Mouse (Mus musculus) limb, embryonic 13.5 days (tissue): ENCODE measurements around the gene Fsd1l. TPM values are rescaled to one million over a fixed set of nuclear protein-coding genes. Genes with fewer than 3 reads are reported as not detected.
"Not testable (repeated sequence)": the region's sequence is repeated elsewhere in the genome, so short reads cannot be mapped to it uniquely, and the experiment has no call there.

Source experiments
- ATAC-seq: fragments of 200-750 bp; cut with Nextera tagmentation; 2 replicates; pipeline ENCODE4 v1.8.0; 2017; ENCODE audit warnings: low read depth, moderate number of reproducible peaks, moderate TSS enrichment; ENCODE audit not compliant: low FRiP score
- H3K27ac ChIP-seq: fragments of 300-500 bp; sonication (generic); 2 replicates; pipeline ENCODE4 v1.5.1; 2015; ENCODE audit warnings: inconsistent platforms, mild to moderate bottlenecking, moderate library complexity
- H3K27me3 ChIP-seq: fragments of 300-500 bp; sonication (generic); 2 replicates; pipeline ENCODE4 v1.6.1; 2015; ENCODE audit warnings: mild to moderate bottlenecking, inconsistent platforms
- H3K36me3 ChIP-seq: fragments of 300-500 bp; sonication (generic); 2 replicates; pipeline ENCODE4 v1.6.1; 2015; ENCODE audit warnings: inconsistent platforms, mild to moderate bottlenecking, moderate library complexity
- H3K4me1 ChIP-seq: fragments of 300-500 bp; sonication (generic); 2 replicates; pipeline ENCODE4 v1.6.1; 2015; ENCODE audit warnings: inconsistent platforms
- H3K4me2 ChIP-seq: fragments of 300-500 bp; sonication (generic); replicated peaks from 2 replicates; pipeline ENCODE4 v1.6.1; 2015; ENCODE audit warnings: inconsistent platforms, mild to moderate bottlenecking, moderate library complexity
- H3K4me3 ChIP-seq: fragments of 300-500 bp; sonication (generic); 2 replicates; pipeline ENCODE4 v1.5.1; 2015; ENCODE audit warnings: moderate library complexity, mild to moderate bottlenecking, inconsistent platforms
- H3K9ac ChIP-seq: fragments of 300-500 bp; sonication (generic); 2 replicates; pipeline ENCODE4 v1.6.1; 2015; ENCODE audit warnings: mild to moderate bottlenecking, inconsistent platforms
- H3K9me3 ChIP-seq: fragments of 300-500 bp; sonication (generic); 2 replicates; pipeline ENCODE4 v1.6.1; 2016; ENCODE audit warnings: inconsistent platforms
- WGBS: fragments of 180-500 bp; shearing (Covaris S2); methylation state at CpG from one replicate; pipeline ENCODE4 v1.1.7; 2015; 5-methylcytosine and 5-hydroxymethylcytosine counted together
- polyA plus RNA-seq: library from polyadenylated mRNA; unstranded; fragments of >200 nt; fragmentation: Nextera tagmentation; extraction: Ambion mirVana; gene quantifications from 2 replicates; pipeline ENCODE4 v1.2.1, GENCODE M21; 2015

Gene Fsd1l
- polyA plus RNA-seq, 1 experiment from 2014 or later = 16.8 TPM

- Histone ChIP-seq H3K27ac (peak within 1 kb of the TSS; percentile 79), H3K4me3 (peak within 1 kb of the TSS; percentile 65), H3K4me2 (peak within 1 kb of the TSS; percentile 86), H3K4me1 (peaks cover 8% of the 10 kb centered on the region; the same call in 1 of the 2 replicates), H3K9me3 (no peaks in the 10 kb centered on the region), H3K36me3 (peaks cover 4% of the 10 kb centered on the region; the same call in 1 of the 2 replicates), H3K27me3 (no peaks in the 10 kb centered on the region), H3K9ac (peak within 1 kb of the TSS; percentile 87)
- peak; percentile 79 for ATAC-seq
- WGBS = 3% methylated on average over 7 of the region's 7 CpGs
Observed at GRCm38 (mm10) chr4:53713704-53714050, 82.4 kb downstream of the Fsd1l start, which contains the start of gene Fktn. Fktn (plus strand) TSS chr4:53713998.

- H3K27me3 ChIP-seq = no peaks in the 10 kb centered on the region
- H3K27ac ChIP-seq = peak overlapping the region; percentile 79
- peak overlapping the region; percentile 65 for H3K4me3 ChIP-seq
- WGBS = 4% methylated on average over 58 of the region's 58 CpGs
- peaks cover 8% of the 10 kb centered on the region; the same call in 1 of the 2 replicates for H3K4me1 ChIP-seq
- H3K9ac ChIP-seq = peak overlapping the region; percentile 87
- H3K9me3 ChIP-seq = no peaks in the 10 kb centered on the region
- H3K4me2 ChIP-seq = peak overlapping the region; percentile 86
- peaks cover 4% of the 10 kb centered on the region; the same call in 1 of the 2 replicates for H3K36me3 ChIP-seq
- ATAC-seq = peak; percentile 96
Observed at GRCm38 (mm10) chr4:53714051-53714814, 83.0 kb downstream of the Fsd1l start.

- Histone ChIP-seq H3K9me3 (no peaks in the 10 kb centered on the region), H3K4me2 (no peak overlapping the region), H3K27me3 (no peaks in the 10 kb centered on the region), H3K27ac (no peak overlapping the region), H3K4me1 (peaks cover 8% of the 10 kb centered on the region; the same call in 1 of the 2 replicates), H3K4me3 (no peak overlapping the region), H3K9ac (no peak overlapping the region), H3K36me3 (peaks cover 7% of the 10 kb centered on the region)
- no peak for ATAC-seq
Observed at GRCm38 (mm10) chr4:53715977-53716376, 84.7 kb downstream of the Fsd1l start.

- peaks cover 8% of the 10 kb centered on the region; the same call in 1 of the 2 replicates for H3K4me1 ChIP-seq
- H3K9ac ChIP-seq = no peak overlapping the region
- no peaks in the 10 kb centered on the region for H3K9me3 ChIP-seq
- H3K4me3 ChIP-seq = no peak overlapping the region
- no peaks in the 10 kb centered on the region for H3K27me3 ChIP-seq
- no peak overlapping the region for H3K27ac ChIP-seq
- ATAC-seq = no peak
- H3K4me2 ChIP-seq = no peak overlapping the region
- WGBS = 85% methylated on average over 4 of the region's 4 CpGs
- peaks cover 21% of the 10 kb centered on the region for H3K36me3 ChIP-seq
Observed at GRCm38 (mm10) chr4:53717546-53717945, 86.3 kb downstream of the Fsd1l start.

GRCm38 (mm10) chr4:53718261-53718660, 87.0 kb downstream of the Fsd1l start:
- no peak overlapping the region for H3K4me3 ChIP-seq
- H3K9ac ChIP-seq = no peak overlapping the region
- 76% methylated on average over 5 of the region's 5 CpGs for WGBS
- H3K9me3 ChIP-seq = no peaks in the 10 kb centered on the region
- H3K27me3 ChIP-seq = no peaks in the 10 kb centered on the region
- no peak overlapping the region for H3K27ac ChIP-seq
- ATAC-seq = no peak
- peaks cover 24% of the 10 kb centered on the region for H3K36me3 ChIP-seq
- H3K4me1 ChIP-seq = peaks cover 8% of the 10 kb centered on the region; the same call in 1 of the 2 replicates
- no peak overlapping the region for H3K4me2 ChIP-seq

GRCm38 (mm10) chr4:53722506-53722905, 91.2 kb downstream of the Fsd1l start:
- H3K4me1 ChIP-seq = no peaks in the 10 kb centered on the region
- no peaks in the 10 kb centered on the region for H3K27me3 ChIP-seq
- WGBS = 95% methylated on average over 4 of the region's 4 CpGs
- H3K4me2 ChIP-seq = no peak overlapping the region
- no peaks in the 10 kb centered on the region for H3K9me3 ChIP-seq
- no peak overlapping the region for H3K4me3 ChIP-seq
- peaks cover 45% of the 10 kb centered on the region for H3K36me3 ChIP-seq
- no peak overlapping the region for H3K27ac ChIP-seq
- ATAC-seq = no peak
- H3K9ac ChIP-seq = no peak overlapping the region

GRCm38 (mm10) chr4:53726100-53726499, 94.8 kb downstream of the Fsd1l start:
- H3K27ac ChIP-seq, H3K9ac ChIP-seq, ATAC-seq, H3K4me3 ChIP-seq, H3K4me1 ChIP-seq, H3K4me2 ChIP-seq, H3K9me3 ChIP-seq, H3K27me3 ChIP-seq: not testable (repeated sequence)
- peaks cover 57% of the 10 kb centered on the region for H3K36me3 ChIP-seq
- WGBS = 87% methylated on average over 2 of the region's 2 CpGs

GRCm38 (mm10) chr4:53728121-53728520, 96.8 kb downstream of the Fsd1l start:
- no peaks in the 10 kb centered on the region for H3K27me3 ChIP-seq
- H3K9me3 ChIP-seq = no peaks in the 10 kb centered on the region
- no peak overlapping the region for H3K4me2 ChIP-seq
- 91% methylated on average over 1 of the region's 1 CpGs for WGBS
- no peak overlapping the region for H3K4me3 ChIP-seq
- H3K27ac ChIP-seq = no peak overlapping the region
- no peaks in the 10 kb centered on the region for H3K4me1 ChIP-seq
- H3K9ac ChIP-seq = no peak overlapping the region
- no peak for ATAC-seq
- peaks cover 54% of the 10 kb centered on the region for H3K36me3 ChIP-seq

- Histone ChIP-seq H3K4me2 (no peak overlapping the region), H3K36me3 (peaks cover 63% of the 10 kb centered on the region), H3K9me3 (no peaks in the 10 kb centered on the region), H3K27ac (no peak overlapping the region), H3K27me3 (no peaks in the 10 kb centered on the region), H3K4me3 (no peak overlapping the region), H3K9ac (no peak overlapping the region), H3K4me1 (no peaks in the 10 kb centered on the region)
- 43% methylated on average over 6 of the region's 6 CpGs for WGBS
- ATAC-seq = no peak; the same call in 1 of the 2 replicates
Observed at GRCm38 (mm10) chr4:53738956-53739616, 107.8 kb downstream of the Fsd1l start.

- H3K9ac ChIP-seq = no peak overlapping the region
- H3K27me3 ChIP-seq = no peaks in the 10 kb centered on the region
- H3K4me1 ChIP-seq = no peaks in the 10 kb centered on the region
- H3K4me3 ChIP-seq = no peak overlapping the region
- no peak overlapping the region for H3K4me2 ChIP-seq
- ATAC-seq = no peak
- H3K27ac ChIP-seq = no peak overlapping the region
- H3K9me3 ChIP-seq = no peaks in the 10 kb centered on the region
- peaks cover 38% of the 10 kb centered on the region for H3K36me3 ChIP-seq
Observed at GRCm38 (mm10) chr4:53749831-53750230, 118.6 kb downstream of the Fsd1l start.

- H3K4me2 ChIP-seq = no peak overlapping the region
- H3K36me3 ChIP-seq = peaks cover 45% of the 10 kb centered on the region
- no peak overlapping the region for H3K27ac ChIP-seq
- ATAC-seq = no peak
- no peaks in the 10 kb centered on the region for H3K9me3 ChIP-seq
- H3K27me3 ChIP-seq = no peaks in the 10 kb centered on the region
- WGBS = 78% methylated on average over 16 of the region's 16 CpGs
- no peaks in the 10 kb centered on the region for H3K4me1 ChIP-seq
- H3K9ac ChIP-seq = no peak overlapping the region
- no peak overlapping the region for H3K4me3 ChIP-seq
Observed at GRCm38 (mm10) chr4:53750391-53751120, 119.3 kb downstream of the Fsd1l start.
